Mouse (Mus musculus): ENCODE measurements around the gene Zc3h12a. TPM values are rescaled to one million over a fixed set of nuclear protein-coding genes. Genes with fewer than 3 reads are reported as not detected.

Gene Zc3h12a
- total RNA-seq, 2 experiments from 2014 or later, result 1.1 to 1.2 TPM

GRCm38 (mm10) chr4:125149460-125149859 lies 21.8 kb upstream of the Zc3h12a start:
- intact Hi-C loops (cut with DNase I), result no loop called here
- DNase-seq (ENCODE audit: low spot score in 2 of 2), result no peak

GRCm38 (mm10) chr4:125147970-125148369 lies 20.3 kb upstream of the Zc3h12a start:
- intact Hi-C loops (cut with DNase I), result no loop called here
- DNase-seq (ENCODE audit: low spot score in 2 of 2), result no peak

GRCm38 (mm10) chr4:125145213-125145612 lies 17.6 kb upstream of the Zc3h12a start:
- intact Hi-C loops (cut with DNase I), result no loop called here
- peak in 1 of 2 experiments; percentile 16 for DNase-seq (ENCODE audit: low spot score in 2 of 2)

GRCm38 (mm10) chr4:125144627-125145026 lies 17.0 kb upstream of the Zc3h12a start:
- DNase-seq (ENCODE audit: low spot score in 2 of 2), result peak in 1 of 2 experiments; percentile 52

GRCm38 (mm10) chr4:125144211-125144610 lies 16.6 kb upstream of the Zc3h12a start:
- intact Hi-C loops (cut with DNase I), result no loop called here
- no peak for DNase-seq (ENCODE audit: low spot score in 2 of 2)

More at GRCm38 (mm10) chr4:125144627-125145026, 17.0 kb upstream of the Zc3h12a start:
- intact Hi-C loops (cut with DNase I), result no loop called here

GRCm38 (mm10) chr4:125138321-125138720 lies 10.7 kb upstream of the Zc3h12a start:
- intact Hi-C loops (cut with DNase I), result no loop called here
- no peak for DNase-seq (ENCODE audit: low spot score in 2 of 2)

- intact Hi-C loops (cut with DNase I), result no loop called here
- no peak for DNase-seq (ENCODE audit: low spot score in 2 of 2)
These were observed 8.8 kb upstream of the Zc3h12a start for GRCm38 (mm10) chr4:125136303-125136888.

- intact Hi-C loops (cut with DNase I), result no loop called here
- DNase-seq (ENCODE audit: low spot score in 2 of 2), result no peak
These were observed 7.6 kb upstream of the Zc3h12a start for GRCm38 (mm10) chr4:125135076-125135855.

GRCm38 (mm10) chr4:125134631-125135030 lies 7.0 kb upstream of the Zc3h12a start:
- DNase-seq (ENCODE audit: low spot score in 2 of 2), result no peak
- intact Hi-C loops (cut with DNase I), result no loop called here

GRCm38 (mm10) chr4:125134192-125134591 lies 6.6 kb upstream of the Zc3h12a start:
- no peak for DNase-seq (ENCODE audit: low spot score in 2 of 2)
- intact Hi-C loops (cut with DNase I), result no loop called here

- intact Hi-C loops (cut with DNase I), result no loop called here
- peak in 1 of 2 experiments; percentile 58 for DNase-seq (ENCODE audit: low spot score in 2 of 2)
These were observed 4.8 kb upstream of the Zc3h12a start for GRCm38 (mm10) chr4:125132394-125132793.

GRCm38 (mm10) chr4:125131493-125131892 lies 3.9 kb upstream of the Zc3h12a start:
- intact Hi-C loops (cut with DNase I), result no loop called here
- no peak for DNase-seq (ENCODE audit: low spot score in 2 of 2)

GRCm38 (mm10) chr4:125126761-125127160 lies 879 bp downstream of the Zc3h12a start:
- intact Hi-C loops (cut with DNase I), result no loop called here
- no peak for DNase-seq (ENCODE audit: low spot score in 2 of 2)

GRCm38 (mm10) chr4:125126186-125126585 lies 1.5 kb downstream of the Zc3h12a start:
- intact Hi-C loops (cut with DNase I), result no loop called here
- no peak for DNase-seq (ENCODE audit: low spot score in 2 of 2)

- no peak for DNase-seq (ENCODE audit: low spot score in 2 of 2)
- intact Hi-C loops (cut with DNase I), result no loop called here
These were observed 2.2 kb downstream of the Zc3h12a start for GRCm38 (mm10) chr4:125125361-125125921.

- intact Hi-C loops (cut with DNase I), result no loop called here
- DNase-seq (ENCODE audit: low spot score in 2 of 2), result no peak
These were observed 3.0 kb downstream of the Zc3h12a start for GRCm38 (mm10) chr4:125124424-125125209.

- intact Hi-C loops (cut with DNase I), result no loop called here
- no peak for DNase-seq (ENCODE audit: low spot score in 2 of 2)
These were observed 4.4 kb downstream of the Zc3h12a start for GRCm38 (mm10) chr4:125123279-125123671.

GRCm38 (mm10) chr4:125122431-125123278 lies 5.0 kb downstream of the Zc3h12a start:
- intact Hi-C loops (cut with DNase I), result no loop called here
- no peak for DNase-seq (ENCODE audit: low spot score in 2 of 2)

GRCm38 (mm10) chr4:125119721-125120120 lies 7.9 kb downstream of the Zc3h12a start:
- intact Hi-C loops (cut with DNase I), result no loop called here
- no peak for DNase-seq (ENCODE audit: low spot score in 2 of 2)
